Mouse (Mus musculus): ENCODE results near the gene Gap43. TPM values are rescaled to one million over a fixed set of nuclear protein-coding genes. Genes with fewer than 3 reads are reported as not detected.

Gap43 gene
- polyA plus RNA-seq, 1 experiment from 2014 or later = 375 TPM

DNA sequence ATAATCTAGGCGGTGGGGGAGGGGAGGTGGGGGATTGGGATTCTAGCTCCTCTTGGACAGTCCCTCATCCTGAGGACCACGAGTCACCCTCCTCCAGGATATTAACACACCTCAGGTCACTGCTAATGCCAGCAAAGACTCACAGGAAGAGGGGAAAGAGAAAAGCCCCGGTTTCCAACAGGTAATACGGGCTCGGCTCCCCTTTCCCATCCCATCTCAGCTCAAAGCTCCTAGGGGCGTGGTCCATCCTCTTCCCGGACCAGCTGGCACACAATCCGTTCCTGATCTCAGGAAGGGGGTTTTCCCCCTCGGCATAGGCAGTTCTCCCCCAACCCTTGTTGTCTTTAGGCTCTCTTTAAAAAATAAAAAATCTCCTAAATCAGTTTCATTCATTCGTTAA lies 939 bp downstream of the Gap43 start:
- Histone ChIP-seq H3K27me3 (ENCODE audit: control insufficient read depth, insufficient read depth, low read length) (no peaks in the 10 kb centered on the region), H3K4me1 (replicated peaks; ENCODE audit: control insufficient read depth, insufficient read depth, low read length) (no peaks in the 10 kb centered on the region), H3K9me3 (ENCODE audit: control insufficient read depth, low read length) (no peaks in the 10 kb centered on the region), H3K36me3 (ENCODE audit: control insufficient read depth, insufficient read depth, low read length) (no peaks in the 10 kb centered on the region), H3K4me3 (ENCODE audit: low read depth, low read length) (peak overlapping the region; percentile 41), H3K27ac (ENCODE audit: low read depth, low read length) (peak overlapping the region; percentile 52), H3K9ac (ENCODE audit: low read depth, low read length) (peak overlapping the region; percentile 65), H3K4me2 (replicated peaks; ENCODE audit: low read depth, low read length) (peak overlapping the region; percentile 51)
- peak; percentile 36; the same call in 1 of the 2 replicates for ATAC-seq (ENCODE audit: low FRiP score)
- peak; percentile 60 for DNase-seq (ENCODE audit: low spot score)
- WGBS = 0% methylated on average over 10 of the region's 10 CpGs

DNA sequence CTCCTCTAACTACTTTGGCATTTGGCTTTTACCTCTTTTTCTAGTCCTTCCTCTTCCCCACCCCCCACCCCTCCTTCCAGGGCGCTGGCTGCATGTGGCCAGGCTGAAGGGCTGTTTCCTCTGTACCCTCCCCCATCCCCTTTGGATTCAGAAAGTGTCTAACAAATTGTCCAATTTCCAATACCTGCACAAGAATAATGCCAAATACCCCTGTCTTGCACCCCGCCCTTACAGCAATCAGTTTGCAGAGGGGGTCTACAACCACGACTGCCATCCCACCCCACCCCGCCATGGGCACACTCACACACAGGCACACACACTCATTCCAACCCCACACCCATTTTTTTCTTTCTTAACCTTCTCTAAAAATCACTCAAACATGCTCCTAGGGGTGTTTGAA lies 1.5 kb downstream of the Gap43 start:
- DNase-seq (ENCODE audit: low spot score) = peak; percentile 13
- no peaks in the 10 kb centered on the region for H3K4me1 ChIP-seq (replicated peaks; ENCODE audit: control insufficient read depth, insufficient read depth, low read length)

DNA sequence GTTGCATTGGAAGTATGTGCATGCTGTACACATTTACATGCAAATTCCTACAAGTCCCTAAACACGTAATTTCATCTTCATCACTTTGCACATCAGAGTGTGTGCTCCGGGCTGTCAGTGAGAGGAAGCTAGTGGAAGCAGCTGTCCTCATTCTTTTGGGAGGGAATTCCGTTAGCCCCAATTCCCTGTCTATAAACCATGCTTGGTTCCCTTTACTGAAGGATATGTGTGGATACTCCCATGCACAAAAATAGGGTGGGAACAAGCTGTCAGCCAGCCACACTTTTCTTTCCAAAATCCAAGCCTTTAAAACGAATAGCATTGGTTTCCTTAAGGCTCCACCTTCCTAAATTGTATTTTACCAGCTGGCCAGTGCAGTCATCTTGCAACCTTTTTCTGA lies 2.1 kb downstream of the Gap43 start:
- WGBS = 26% methylated on average over 4 of the region's 4 CpGs
- no peaks in the 10 kb centered on the region for H3K36me3 ChIP-seq (ENCODE audit: control insufficient read depth, insufficient read depth, low read length)
- H3K4me3 ChIP-seq (ENCODE audit: low read depth, low read length) = peak overlapping the region; percentile 41
- H3K27ac ChIP-seq (ENCODE audit: low read depth, low read length) = no peak overlapping the region
- no peaks in the 10 kb centered on the region for H3K27me3 ChIP-seq (ENCODE audit: control insufficient read depth, insufficient read depth, low read length)
- no peaks in the 10 kb centered on the region for H3K4me1 ChIP-seq (replicated peaks; ENCODE audit: control insufficient read depth, insufficient read depth, low read length)
- no peaks in the 10 kb centered on the region for H3K9me3 ChIP-seq (ENCODE audit: control insufficient read depth, low read length)
- peak overlapping the region; percentile 51 for H3K4me2 ChIP-seq (replicated peaks; ENCODE audit: low read depth, low read length)
- peak overlapping the region; percentile 65 for H3K9ac ChIP-seq (ENCODE audit: low read depth, low read length)
- ATAC-seq (ENCODE audit: low FRiP score) = no peak
- DNase-seq (ENCODE audit: low spot score) = no peak

More for the DNA sequence above, 1.5 kb downstream of the Gap43 start:
- Histone ChIP-seq H3K36me3 (ENCODE audit: control insufficient read depth, insufficient read depth, low read length) (no peaks in the 10 kb centered on the region), H3K4me3 (ENCODE audit: low read depth, low read length) (peak overlapping the region; percentile 41), H3K9ac (ENCODE audit: low read depth, low read length) (peak overlapping the region; percentile 65), H3K27me3 (ENCODE audit: control insufficient read depth, insufficient read depth, low read length) (no peaks in the 10 kb centered on the region), H3K27ac (ENCODE audit: low read depth, low read length) (peak overlapping the region; percentile 52), H3K4me2 (replicated peaks; ENCODE audit: low read depth, low read length) (peak overlapping the region; percentile 51), H3K9me3 (ENCODE audit: control insufficient read depth, low read length) (no peaks in the 10 kb centered on the region)
- no peak for ATAC-seq (ENCODE audit: low FRiP score)
- WGBS = 10% methylated on average over 4 of the region's 4 CpGs

DNA sequence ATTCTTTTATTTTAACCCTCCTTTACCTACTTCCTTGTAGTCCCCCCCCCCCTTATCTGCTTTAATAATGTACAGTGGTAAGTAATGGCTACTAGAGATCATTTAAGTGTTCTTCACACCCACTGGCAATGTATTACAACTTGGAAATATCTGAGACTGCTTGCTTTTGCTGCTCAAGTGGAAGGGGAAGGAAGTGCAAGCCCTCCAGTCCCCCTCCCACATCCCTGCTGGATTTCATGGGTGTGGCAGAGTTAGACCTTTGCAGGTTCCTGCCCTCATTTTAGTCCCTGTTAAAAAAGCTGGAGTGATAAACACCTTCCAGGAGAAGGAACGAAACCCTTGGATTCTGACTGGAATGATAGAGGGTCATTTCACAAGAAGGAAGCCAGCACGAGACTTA lies 2.8 kb downstream of the Gap43 start:
- Histone ChIP-seq H3K4me2 (replicated peaks; ENCODE audit: low read depth, low read length) (peak overlapping the region; percentile 51; the same call in 1 of the 2 replicates), H3K36me3 (ENCODE audit: control insufficient read depth, insufficient read depth, low read length) (no peaks in the 10 kb centered on the region), H3K9me3 (ENCODE audit: control insufficient read depth, low read length) (no peaks in the 10 kb centered on the region), H3K27ac (ENCODE audit: low read depth, low read length) (no peak overlapping the region), H3K27me3 (ENCODE audit: control insufficient read depth, insufficient read depth, low read length) (no peaks in the 10 kb centered on the region), H3K9ac (ENCODE audit: low read depth, low read length) (peak overlapping the region; percentile 24; the same call in 1 of the 2 replicates), H3K4me1 (replicated peaks; ENCODE audit: control insufficient read depth, insufficient read depth, low read length) (no peaks in the 10 kb centered on the region), H3K4me3 (ENCODE audit: low read depth, low read length) (peak overlapping the region; percentile 41; the same call in 1 of the 2 replicates)
- DNase-seq (ENCODE audit: low spot score) (no peak), ATAC-seq (ENCODE audit: low FRiP score) (no peak)
- WGBS = 49% methylated on average over 2 of the region's 2 CpGs

DNA sequence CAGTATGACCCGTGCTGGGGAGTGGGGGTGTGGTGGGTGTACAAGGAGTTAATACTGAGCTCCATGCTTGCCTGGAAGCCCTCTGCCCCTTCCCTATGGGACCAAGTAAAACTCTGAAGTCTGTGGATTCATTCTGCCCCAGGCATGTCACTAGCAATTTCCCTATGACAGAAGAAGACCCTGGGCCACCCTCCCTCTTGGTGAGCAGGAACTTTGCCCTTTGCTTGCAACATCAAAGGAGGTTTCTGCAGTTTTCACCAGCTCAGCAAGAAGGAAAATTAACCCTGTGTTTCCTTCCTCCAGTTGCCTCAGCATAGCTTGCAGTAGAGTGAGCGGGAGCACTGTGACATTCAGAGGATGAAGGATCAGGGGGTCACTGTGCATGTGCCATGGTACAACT lies 3.8 kb downstream of the Gap43 start:
- no peak overlapping the region for H3K4me3 ChIP-seq (ENCODE audit: low read depth, low read length)
- 27% methylated on average over 2 of the region's 2 CpGs for WGBS
- H3K27ac ChIP-seq (ENCODE audit: low read depth, low read length) = no peak overlapping the region
- no peaks in the 10 kb centered on the region for H3K4me1 ChIP-seq (replicated peaks; ENCODE audit: control insufficient read depth, insufficient read depth, low read length)
- peak overlapping the region; percentile 9; the same call in 1 of the 2 replicates for H3K4me2 ChIP-seq (replicated peaks; ENCODE audit: low read depth, low read length)
- H3K36me3 ChIP-seq (ENCODE audit: control insufficient read depth, insufficient read depth, low read length) = no peaks in the 10 kb centered on the region
- ATAC-seq (ENCODE audit: low FRiP score) = no peak
- H3K9ac ChIP-seq (ENCODE audit: low read depth, low read length) = no peak overlapping the region
- H3K27me3 ChIP-seq (ENCODE audit: control insufficient read depth, insufficient read depth, low read length) = no peaks in the 10 kb centered on the region
- no peaks in the 10 kb centered on the region for H3K9me3 ChIP-seq (ENCODE audit: control insufficient read depth, low read length)
- DNase-seq (ENCODE audit: low spot score) = peak; percentile 50

DNA sequence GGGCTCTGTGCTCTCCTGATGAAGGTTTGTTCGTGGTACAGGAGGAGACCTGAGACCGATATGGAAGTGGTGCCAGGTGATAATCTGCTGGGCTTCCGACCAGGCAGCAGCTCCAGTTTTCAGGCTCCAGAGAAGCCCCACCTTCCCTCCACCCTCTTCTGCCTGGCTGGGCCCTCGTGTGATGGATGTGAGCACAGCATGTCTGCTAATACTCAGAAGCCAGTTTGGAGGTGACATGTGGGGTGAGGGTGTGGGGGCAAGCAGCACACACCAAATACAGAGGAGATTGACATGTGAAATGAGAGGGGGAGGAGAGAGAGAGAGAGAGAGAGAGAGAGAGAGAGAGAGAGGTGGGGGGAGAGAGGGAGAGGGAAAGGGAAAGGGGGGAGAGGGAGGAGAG lies 8.1 kb downstream of the Gap43 start:
- Histone ChIP-seq H3K27me3 (ENCODE audit: control insufficient read depth, insufficient read depth, low read length) (no peaks in the 10 kb centered on the region), H3K9me3 (ENCODE audit: control insufficient read depth, low read length) (no peaks in the 10 kb centered on the region), H3K4me1 (replicated peaks; ENCODE audit: control insufficient read depth, insufficient read depth, low read length) (no peaks in the 10 kb centered on the region), H3K27ac (ENCODE audit: low read depth, low read length) (no peak overlapping the region), H3K4me2 (replicated peaks; ENCODE audit: low read depth, low read length) (no peak overlapping the region), H3K9ac (ENCODE audit: low read depth, low read length) (no peak overlapping the region), H3K36me3 (ENCODE audit: control insufficient read depth, insufficient read depth, low read length) (no peaks in the 10 kb centered on the region), H3K4me3 (ENCODE audit: low read depth, low read length) (no peak overlapping the region)
- 28% methylated on average over 4 of the region's 4 CpGs for WGBS
- ATAC-seq (ENCODE audit: low FRiP score) = no peak
- no peak for DNase-seq (ENCODE audit: low spot score)

DNA sequence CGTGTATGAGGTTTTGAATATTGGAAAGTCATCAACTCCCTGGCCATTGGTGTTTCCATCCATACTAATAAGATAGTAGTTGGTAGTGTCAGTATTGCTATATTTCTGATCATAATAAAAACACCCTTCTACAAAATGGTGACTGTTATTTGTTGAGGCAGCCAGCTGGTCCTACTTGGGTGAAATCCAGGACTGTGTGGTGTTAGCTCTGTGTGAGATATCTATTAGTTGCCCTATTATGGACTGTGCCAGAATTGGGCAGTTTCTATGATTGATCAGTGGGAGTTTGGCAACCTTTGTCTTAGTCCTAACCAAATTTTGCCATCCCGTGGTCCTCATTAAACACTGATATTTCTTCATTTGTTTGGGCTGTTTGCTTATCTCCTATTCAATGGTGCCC lies 14.3 kb downstream of the Gap43 start:
- ATAC-seq (ENCODE audit: low FRiP score) = no peak
- no peak overlapping the region for H3K9ac ChIP-seq (ENCODE audit: low read depth, low read length)
- H3K27me3 ChIP-seq (ENCODE audit: control insufficient read depth, insufficient read depth, low read length) = no peaks in the 10 kb centered on the region
- 86% methylated on average over 2 of the region's 2 CpGs for WGBS
- H3K36me3 ChIP-seq (ENCODE audit: control insufficient read depth, insufficient read depth, low read length) = no peaks in the 10 kb centered on the region
- no peaks in the 10 kb centered on the region for H3K9me3 ChIP-seq (ENCODE audit: control insufficient read depth, low read length)
- no peaks in the 10 kb centered on the region for H3K4me1 ChIP-seq (replicated peaks; ENCODE audit: control insufficient read depth, insufficient read depth, low read length)
- H3K27ac ChIP-seq (ENCODE audit: low read depth, low read length) = no peak overlapping the region
- no peak for DNase-seq (ENCODE audit: low spot score)
- no peak overlapping the region for H3K4me2 ChIP-seq (replicated peaks; ENCODE audit: low read depth, low read length)
- H3K4me3 ChIP-seq (ENCODE audit: low read depth, low read length) = no peak overlapping the region

DNA sequence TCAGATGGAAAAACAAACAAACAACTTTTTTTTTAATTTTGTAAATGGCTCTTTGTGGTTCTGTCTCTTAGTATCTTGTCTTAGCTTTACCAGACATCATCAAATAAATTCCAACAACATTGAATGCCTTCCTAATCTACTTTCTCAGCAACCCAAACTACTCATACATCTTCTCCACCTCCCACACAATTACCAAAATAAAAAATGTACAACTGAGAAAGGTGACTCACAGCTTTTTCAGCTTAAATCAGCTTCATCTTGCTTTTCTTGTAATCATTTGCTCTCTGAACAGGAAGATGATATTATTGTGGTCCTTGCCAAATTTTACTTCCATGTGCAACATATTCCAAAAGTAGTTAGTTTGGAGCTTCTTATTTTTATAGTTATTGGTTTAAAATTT lies 14.9 kb downstream of the Gap43 start:
- ATAC-seq (ENCODE audit: low FRiP score) (no peak), DNase-seq (ENCODE audit: low spot score) (no peak)
- Histone ChIP-seq H3K27me3 (ENCODE audit: control insufficient read depth, insufficient read depth, low read length) (no peaks in the 10 kb centered on the region), H3K4me2 (replicated peaks; ENCODE audit: low read depth, low read length) (no peak overlapping the region), H3K27ac (ENCODE audit: low read depth, low read length) (no peak overlapping the region), H3K9me3 (ENCODE audit: control insufficient read depth, low read length) (no peaks in the 10 kb centered on the region), H3K9ac (ENCODE audit: low read depth, low read length) (no peak overlapping the region), H3K4me3 (ENCODE audit: low read depth, low read length) (no peak overlapping the region), H3K4me1 (replicated peaks; ENCODE audit: control insufficient read depth, insufficient read depth, low read length) (no peaks in the 10 kb centered on the region), H3K36me3 (ENCODE audit: control insufficient read depth, insufficient read depth, low read length) (no peaks in the 10 kb centered on the region)

DNA sequence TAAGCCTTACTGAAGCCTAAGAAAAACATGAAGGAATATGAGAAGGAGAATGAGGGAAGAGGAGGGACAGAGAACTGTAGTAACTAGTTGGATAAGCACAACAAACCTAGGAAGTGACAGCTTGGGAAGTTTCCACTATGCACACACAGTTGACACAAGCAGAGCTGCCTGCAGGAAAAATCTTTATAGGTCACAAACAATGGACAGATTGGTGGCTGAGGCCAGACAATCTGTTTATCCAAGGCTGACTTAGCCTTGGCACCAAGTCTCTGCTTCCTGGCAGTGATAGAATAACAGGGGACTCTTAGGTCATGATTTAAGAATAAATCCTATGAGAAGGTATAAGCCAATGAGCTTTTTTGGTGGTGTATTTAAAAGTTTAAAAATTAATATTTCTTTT lies 20.6 kb downstream of the Gap43 start:
- no peak for ATAC-seq (ENCODE audit: low FRiP score)
- Histone ChIP-seq H3K36me3 (ENCODE audit: control insufficient read depth, insufficient read depth, low read length) (no peaks in the 10 kb centered on the region), H3K27me3 (ENCODE audit: control insufficient read depth, insufficient read depth, low read length) (no peaks in the 10 kb centered on the region), H3K9me3 (ENCODE audit: control insufficient read depth, low read length) (no peaks in the 10 kb centered on the region), H3K4me3 (ENCODE audit: low read depth, low read length) (no peak overlapping the region), H3K9ac (ENCODE audit: low read depth, low read length) (no peak overlapping the region), H3K4me2 (replicated peaks; ENCODE audit: low read depth, low read length) (no peak overlapping the region), H3K4me1 (replicated peaks; ENCODE audit: control insufficient read depth, insufficient read depth, low read length) (no peaks in the 10 kb centered on the region), H3K27ac (ENCODE audit: low read depth, low read length) (no peak overlapping the region)
- DNase-seq (ENCODE audit: low spot score) = no peak
